Mouse (Mus musculus) liver, embryonic 14.5 days (tissue): Measurements from ENCODE around the gene Vcl. TPM values are rescaled to one million over a fixed set of nuclear protein-coding genes. Genes with fewer than 3 reads are reported as not detected.

Experiments used
- ATAC-seq: fragments of 200-750 bp; cut with Nextera tagmentation; 2 replicates; pipeline ENCODE4 v1.8.0; 2017; ENCODE audit warnings: moderate number of reproducible peaks, mild to moderate bottlenecking, moderate library complexity; ENCODE audit not compliant: insufficient read depth
- DNase-seq, 3 experiments: peaks; one replicate each; pipeline ENCODE4 v3.0.0-alpha.2; 2012 to 2013; ENCODE audit warnings: low read depth in 3 of 3, low spot score in 3 of 3
- H3K27ac ChIP-seq: fragments of 300-500 bp; sonication (generic); 2 replicates; pipeline ENCODE4 v1.5.1; 2014; ENCODE audit warnings: moderate library complexity, mild to moderate bottlenecking, control low read depth, inconsistent platforms
- H3K27me3 ChIP-seq: fragments of 300-500 bp; sonication (generic); 2 replicates; pipeline ENCODE4 v1.6.1; 2014; ENCODE audit warnings: mild to moderate bottlenecking, low read length, moderate library complexity; ENCODE audit not compliant: control insufficient read depth, insufficient read depth
- H3K36me3 ChIP-seq: fragments of 300-500 bp; sonication (generic); replicated peaks from 2 replicates; pipeline ENCODE4 v1.6.1; 2014; ENCODE audit warnings: low read depth; ENCODE audit not compliant: control insufficient read depth, insufficient read depth
- H3K4me1 ChIP-seq, 2 experiments: fragments of 200-500 bp in 1 of 2; fragments of 300-500 bp in 1 of 2; sonication (generic) in 1 of 2; replicated peaks; 2 replicates each; pipeline ENCODE4 v1.6.1; 2012 to 2014; ENCODE audit warnings: antibody characterized with exemption in 1 of 2, inconsistent platforms in 1 of 2, low read length in 1 of 2; ENCODE audit not compliant: control insufficient read depth in 2 of 2, insufficient read depth in 2 of 2
- H3K4me2 ChIP-seq: fragments of 300-500 bp; sonication (generic); 2 replicates; pipeline ENCODE4 v1.6.1; 2014; ENCODE audit warnings: low read depth, mild to moderate bottlenecking, control low read depth, moderate library complexity
- H3K4me3 ChIP-seq, 2 experiments: fragments of 200-500 bp in 1 of 2; fragments of 300-500 bp in 1 of 2; sonication (generic) in 1 of 2; 2 replicates each; pipeline ENCODE4 v1.5.1; 2012 to 2014; ENCODE audit warnings: low read depth in 2 of 2, low read length in 2 of 2, mild to moderate bottlenecking in 2 of 2, control low read depth in 1 of 2, inconsistent platforms in 1 of 2, moderate library complexity in 1 of 2; ENCODE audit not compliant: insufficient read depth in 1 of 2
- H3K9ac ChIP-seq: fragments of 300-500 bp; sonication (generic); replicated peaks from 2 replicates; pipeline ENCODE4 v1.6.1; 2014; ENCODE audit warnings: mild to moderate bottlenecking, control low read depth, moderate library complexity
- H3K9me3 ChIP-seq: fragments of 300-500 bp; sonication (generic); 2 replicates; pipeline ENCODE4 v1.6.1; 2016; ENCODE audit warnings: low read length, mixed read lengths; ENCODE audit not compliant: control insufficient read depth
- CTCF ChIP-seq: IDR thresholded peaks from 2 replicates; pipeline ENCODE4 v1.5.1; 2016; ENCODE audit warnings: antibody characterized with exemption, low read depth, control low read depth
- EP300 ChIP-seq: IDR thresholded peaks from 2 replicates; pipeline ENCODE4 v1.6.1; 2016; ENCODE audit warnings: antibody characterized with exemption, low read depth
- whole genome bisulfite sequencing: fragments of 180-500 bp; shearing (Covaris S2); extraction: QIAGEN DNeasy Blood & Tissue Kit; methylation state at CpG from one replicate; pipeline ENCODE4 v1.1.7; 2014; ENCODE audit not compliant: insufficient replicate concordance; 5-methylcytosine and 5-hydroxymethylcytosine counted together
- polyA plus RNA-seq, 2 experiments: library from polyadenylated mRNA; depleted of rRNA in 1 of 2; stranded (reverse) in 1 of 2; unstranded in 1 of 2; fragments of >200 nt; fragmentation: Nextera tagmentation in 1 of 2; extraction: Ambion mirVana in 1 of 2; gene quantifications; 2 replicates each; pipeline versions ENCODE4 v1.2.1 to v1.2.3; 2012 to 2014

Vcl gene
- polyA plus RNA-seq, 2 experiments = 16.5 to 17.1 TPM

- peak overlapping the region; percentile 53 for H3K4me2 ChIP-seq
- 11% methylated on average over 2 of the region's 2 CpGs for WGBS
- ATAC-seq (peak; percentile 84), DNase-seq (no peak)
- TF ChIP-seq EP300 (peak; percentile 70), CTCF (no peak)
- H3K36me3 ChIP-seq = no peaks in the 10 kb centered on the region
- H3K9me3 ChIP-seq = no peaks in the 10 kb centered on the region
- peak overlapping the region; percentile 37; the same call in 1 of the 2 replicates for H3K9ac ChIP-seq
- peaks cover 39 to 41% of the 10 kb centered on the region in 2 experiments for H3K4me1 ChIP-seq
- H3K27me3 ChIP-seq = no peaks in the 10 kb centered on the region
- peak overlapping the region; percentile 76 for H3K27ac ChIP-seq
- H3K4me3 ChIP-seq = no peak overlapping the region
These were observed 9.2 kb downstream of the Vcl start for GRCm38 (mm10) chr14:20938424-20938823.

GRCm38 (mm10) chr14:20938860-20939259, 9.7 kb downstream of the Vcl start:
- H3K9ac ChIP-seq = no peak overlapping the region
- no peak for TF ChIP-seq CTCF
- no peak for TF ChIP-seq EP300
- no peak overlapping the region for H3K4me3 ChIP-seq
- H3K27ac ChIP-seq = peak overlapping the region; percentile 76
- no peak for DNase-seq
- no peaks in the 10 kb centered on the region for H3K36me3 ChIP-seq
- H3K4me1 ChIP-seq = peaks cover 38 to 41% of the 10 kb centered on the region in 2 experiments
- no peaks in the 10 kb centered on the region for H3K27me3 ChIP-seq
- no peak for ATAC-seq
- 0% methylated on average over 1 of the region's 1 CpGs for WGBS
- H3K4me2 ChIP-seq = peak overlapping the region; percentile 53
- H3K9me3 ChIP-seq = no peaks in the 10 kb centered on the region

GRCm38 (mm10) chr14:20945296-20945695, 16.1 kb downstream of the Vcl start:
- ATAC-seq = no peak

GRCm38 (mm10) chr14:20956021-20956420, 26.8 kb downstream of the Vcl start:
- H3K4me3 ChIP-seq = no peak overlapping the region
- TF ChIP-seq CTCF (no peak), EP300 (no peak)

More at GRCm38 (mm10) chr14:20945296-20945695, 16.1 kb downstream of the Vcl start:
- Histone ChIP-seq H3K36me3 (no peaks in the 10 kb centered on the region), H3K4me1 (peaks cover 4 to 7% of the 10 kb centered on the region in 2 experiments), H3K9me3 (no peaks in the 10 kb centered on the region), H3K27me3 (no peaks in the 10 kb centered on the region), H3K27ac (no peak overlapping the region), H3K9ac (no peak overlapping the region), H3K4me2 (no peak overlapping the region), H3K4me3 (no peak overlapping the region)
- TF ChIP-seq CTCF (no peak), EP300 (no peak)
- 72% methylated on average over 2 of the region's 2 CpGs for WGBS
- DNase-seq = no peak

GRCm38 (mm10) chr14:20958971-20959370, 29.8 kb downstream of the Vcl start:
- ATAC-seq (no peak), DNase-seq (no peak)
- H3K4me1 ChIP-seq = 0 out of 4 replicates have a peak, but pooled peaks cover 0 to 4% of the 10 kb centered on the region in 2 experiments
- H3K36me3 ChIP-seq = no peaks in the 10 kb centered on the region
- H3K27ac ChIP-seq = no peak overlapping the region
- H3K4me2 ChIP-seq = no peak overlapping the region
- H3K9me3 ChIP-seq = no peaks in the 10 kb centered on the region
- TF ChIP-seq CTCF (no peak), EP300 (no peak)
- no peak overlapping the region for H3K9ac ChIP-seq
- no peaks in the 10 kb centered on the region for H3K27me3 ChIP-seq
- H3K4me3 ChIP-seq = no peak overlapping the region
- WGBS = 34% methylated on average over 2 of the region's 2 CpGs

More at GRCm38 (mm10) chr14:20956021-20956420, 26.8 kb downstream of the Vcl start:
- Histone ChIP-seq H3K9ac (no peak overlapping the region), H3K9me3 (no peaks in the 10 kb centered on the region), H3K4me1 (no peaks in the 10 kb centered on the region), H3K27ac (no peak overlapping the region), H3K4me2 (no peak overlapping the region), H3K36me3 (no peaks in the 10 kb centered on the region), H3K27me3 (no peaks in the 10 kb centered on the region)
- ATAC-seq (no peak), DNase-seq (no peak)
